Mouse (Mus musculus) erythroblast, embryonic 14.5 days (primary cell): ENCODE measurements at regions not wholly inside any gene's neighbourhood (a gene's known extent, or its start where the extent isn't known, plus 50 kb on each side); places are given as distances from the start of the nearest gene placed in this dataset.

Experiments
- GATA1 ChIP-seq: IDR thresholded peaks from 2 replicates; pipeline ENCODE4 v1.6.1; 2012; ENCODE audit warnings: low read length, inconsistent platforms, mixed read lengths
- TAL1 ChIP-seq: IDR thresholded peaks from 3 replicates; pipeline ENCODE4 v1.6.1; 2012; ENCODE audit warnings: low read length, inconsistent platforms, mixed read lengths

DNA sequence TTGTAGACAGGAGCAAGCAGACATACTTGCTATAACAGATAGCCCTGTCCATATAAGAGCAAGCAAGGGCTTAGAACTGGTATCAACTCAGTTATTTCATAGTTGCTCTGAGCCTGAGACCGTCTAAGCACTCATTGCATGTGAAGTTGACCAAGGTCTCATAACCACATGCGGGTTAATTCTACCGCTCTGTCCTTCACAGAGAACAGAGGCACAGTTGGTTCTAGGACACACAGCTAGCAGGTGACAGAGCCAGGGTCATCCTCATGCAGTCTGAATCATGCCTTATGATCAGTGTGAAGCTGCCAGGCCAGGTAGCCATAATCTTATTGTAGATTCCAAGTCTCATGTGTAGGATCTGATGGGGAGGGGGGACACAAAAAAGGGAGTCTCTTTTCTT, 283.1 kb upstream of the Id2 start:
- TF ChIP-seq GATA1, result no peak
- no peak for TF ChIP-seq TAL1
